Mouse (Mus musculus) neural tube, embryonic 14.5 days (tissue): ENCODE results near the gene Wdr25. TPM values are rescaled to one million over a fixed set of nuclear protein-coding genes. Genes with fewer than 3 reads are reported as not detected.

Source experiments
- ATAC-seq: fragments of 200-750 bp; cut with Nextera tagmentation; 2 replicates; pipeline ENCODE4 v1.8.0; 2017; ENCODE audit warnings: low read depth, mild to moderate bottlenecking, moderate TSS enrichment, moderate library complexity
- H3K27ac ChIP-seq: fragments of 300-500 bp; sonication (generic); 2 replicates; pipeline ENCODE4 v1.5.1; 2014; ENCODE audit warnings: low read depth, mild to moderate bottlenecking, control low read depth, low read length, moderate library complexity, mixed read lengths
- H3K27me3 ChIP-seq: fragments of 300-500 bp; sonication (generic); 2 replicates; pipeline ENCODE4 v1.6.1; 2014; ENCODE audit warnings: low read length; ENCODE audit not compliant: control insufficient read depth, insufficient read depth
- H3K36me3 ChIP-seq: fragments of 300-500 bp; sonication (generic); 2 replicates; pipeline ENCODE4 v1.6.1; 2014; ENCODE audit warnings: low read length, mixed read lengths; ENCODE audit not compliant: control insufficient read depth, insufficient read depth
- H3K4me1 ChIP-seq: fragments of 300-500 bp; sonication (generic); 2 replicates; pipeline ENCODE4 v1.6.1; 2014; ENCODE audit warnings: low read length; ENCODE audit not compliant: control insufficient read depth, insufficient read depth
- H3K4me2 ChIP-seq: fragments of 300-500 bp; sonication (generic); 2 replicates; pipeline ENCODE4 v1.6.1; 2014; ENCODE audit warnings: mild to moderate bottlenecking, low read depth, low read length, control low read depth
- H3K4me3 ChIP-seq: fragments of 300-500 bp; sonication (generic); 2 replicates; pipeline ENCODE4 v1.5.1; 2014; ENCODE audit warnings: low read depth, low read length, control low read depth, mixed read lengths
- H3K9ac ChIP-seq: fragments of 300-500 bp; sonication (generic); replicated peaks from 2 replicates; pipeline ENCODE4 v1.6.1; 2014; ENCODE audit warnings: low read depth, mild to moderate bottlenecking, control low read depth, low read length, mixed read lengths
- H3K9me3 ChIP-seq: fragments of 300-500 bp; sonication (generic); 2 replicates; pipeline ENCODE4 v1.6.1; 2016; ENCODE audit warnings: low read length; ENCODE audit not compliant: control insufficient read depth
- WGBS: fragments of 180-500 bp; shearing (Covaris S2); extraction: QIAGEN DNeasy Blood & Tissue Kit; methylation state at CpG from one replicate; pipeline ENCODE4 v1.1.7; 2014; 5-methylcytosine and 5-hydroxymethylcytosine counted together
- polyA plus RNA-seq: library from polyadenylated mRNA; unstranded; fragments of >200 nt; fragmentation: Nextera tagmentation; extraction: Ambion mirVana; gene quantifications from 2 replicates; pipeline ENCODE4 v1.2.1, GENCODE M21; 2014

The Wdr25 gene
- polyA plus RNA-seq, 1 experiment from 2014 or later: 4.5 TPM

DNA sequence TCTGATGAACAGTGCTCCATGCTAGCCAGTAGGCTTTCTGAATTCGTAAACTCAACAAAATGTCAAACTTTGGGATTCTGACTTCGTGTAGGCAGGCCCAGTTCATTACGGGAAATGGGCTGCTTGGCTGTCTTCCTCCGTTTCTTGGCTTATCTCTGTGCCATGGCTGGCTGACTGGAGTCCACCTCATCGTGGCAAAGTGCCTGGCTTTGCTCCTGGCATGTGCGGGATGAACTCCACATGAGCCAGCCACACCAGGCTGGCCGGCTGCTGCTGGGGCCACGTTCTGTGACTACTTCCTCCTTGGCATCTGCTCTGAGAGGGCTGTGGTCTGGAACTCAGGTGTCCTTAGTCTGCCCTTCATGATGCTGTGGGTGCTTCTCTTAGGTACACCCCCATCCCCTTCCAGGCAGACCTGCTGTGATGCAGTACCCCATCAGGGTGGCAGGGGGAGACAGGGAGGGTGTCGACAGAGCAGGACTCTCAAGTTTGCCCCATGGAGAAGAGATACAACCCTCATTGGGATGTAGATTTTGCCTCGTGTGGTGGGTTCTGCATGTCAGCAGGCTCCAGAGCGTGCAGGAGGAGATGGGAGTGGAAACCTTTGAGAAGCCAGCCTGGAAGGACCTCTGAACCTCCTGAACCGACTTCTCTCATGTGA is 102.7 kb downstream of the Wdr25 start:
- no peak overlapping the region for H3K27ac ChIP-seq
- no peak overlapping the region for H3K9ac ChIP-seq
- ATAC-seq: no peak
- H3K9me3 ChIP-seq: no peaks in the 10 kb centered on the region
- H3K4me2 ChIP-seq: no peak overlapping the region
- no peaks in the 10 kb centered on the region for H3K36me3 ChIP-seq
- 82% methylated on average over 12 of the region's 12 CpGs for WGBS
- H3K4me1 ChIP-seq: peaks cover 7% of the 10 kb centered on the region; the same call in 1 of the 2 replicates
- H3K4me3 ChIP-seq: no peak overlapping the region
- H3K27me3 ChIP-seq: no peaks in the 10 kb centered on the region

DNA sequence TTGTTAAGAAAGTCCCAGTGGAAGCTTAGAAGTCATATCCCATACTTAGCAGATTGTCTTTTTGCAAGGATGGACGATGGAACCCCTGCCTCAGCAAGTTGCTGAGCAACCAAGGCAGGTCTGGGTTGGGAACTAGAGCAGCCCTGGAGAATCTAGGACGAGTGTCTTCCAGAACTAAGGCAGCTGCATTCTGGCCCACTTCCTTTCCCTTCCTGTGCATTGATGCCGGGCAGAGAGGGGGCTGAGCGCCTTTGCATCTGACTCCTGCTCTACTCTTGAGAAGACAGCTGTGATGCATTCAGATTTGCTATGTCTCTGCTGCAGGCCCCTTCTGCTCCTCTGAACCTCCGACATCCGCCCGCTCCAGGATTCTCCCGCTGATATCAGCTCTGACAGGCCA is 103.8 kb downstream of the Wdr25 start:
- ATAC-seq: no peak
- Histone ChIP-seq H3K4me1 (peaks cover 7% of the 10 kb centered on the region; the same call in 1 of the 2 replicates), H3K27me3 (no peaks in the 10 kb centered on the region), H3K36me3 (no peaks in the 10 kb centered on the region), H3K9ac (no peak overlapping the region), H3K27ac (no peak overlapping the region), H3K4me2 (no peak overlapping the region), H3K4me3 (no peak overlapping the region), H3K9me3 (no peaks in the 10 kb centered on the region)
- WGBS: 68% methylated on average over 8 of the region's 8 CpGs

DNA sequence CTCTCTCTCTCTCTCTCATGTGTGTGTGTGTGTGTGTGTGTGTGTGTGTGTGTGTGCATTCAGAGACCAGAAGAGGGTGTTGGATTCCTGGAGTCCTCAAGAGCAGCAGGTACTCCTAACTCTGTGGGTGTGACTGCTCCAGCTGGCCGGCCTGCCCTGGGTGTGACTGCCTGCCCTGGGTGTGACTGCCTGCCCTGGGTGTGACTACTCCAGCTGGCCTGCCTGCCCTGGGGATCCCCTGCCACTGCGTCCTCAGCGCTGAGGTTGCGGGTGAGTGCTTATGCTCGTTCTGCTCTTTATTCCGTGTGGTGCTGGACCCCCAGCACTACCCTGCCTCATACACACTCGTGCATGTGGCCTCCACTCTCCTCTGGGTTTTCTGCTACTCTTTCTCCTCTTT is 109.5 kb downstream of the Wdr25 start:
- no peaks in the 10 kb centered on the region for H3K27me3 ChIP-seq
- 76% methylated on average over 7 of the region's 7 CpGs for WGBS
- no peaks in the 10 kb centered on the region for H3K9me3 ChIP-seq
- no peak for ATAC-seq
- no peaks in the 10 kb centered on the region for H3K36me3 ChIP-seq
- no peak overlapping the region for H3K4me3 ChIP-seq
- H3K27ac ChIP-seq: no peak overlapping the region
- no peak overlapping the region for H3K9ac ChIP-seq
- no peak overlapping the region for H3K4me2 ChIP-seq
- peaks cover 14% of the 10 kb centered on the region for H3K4me1 ChIP-seq

DNA sequence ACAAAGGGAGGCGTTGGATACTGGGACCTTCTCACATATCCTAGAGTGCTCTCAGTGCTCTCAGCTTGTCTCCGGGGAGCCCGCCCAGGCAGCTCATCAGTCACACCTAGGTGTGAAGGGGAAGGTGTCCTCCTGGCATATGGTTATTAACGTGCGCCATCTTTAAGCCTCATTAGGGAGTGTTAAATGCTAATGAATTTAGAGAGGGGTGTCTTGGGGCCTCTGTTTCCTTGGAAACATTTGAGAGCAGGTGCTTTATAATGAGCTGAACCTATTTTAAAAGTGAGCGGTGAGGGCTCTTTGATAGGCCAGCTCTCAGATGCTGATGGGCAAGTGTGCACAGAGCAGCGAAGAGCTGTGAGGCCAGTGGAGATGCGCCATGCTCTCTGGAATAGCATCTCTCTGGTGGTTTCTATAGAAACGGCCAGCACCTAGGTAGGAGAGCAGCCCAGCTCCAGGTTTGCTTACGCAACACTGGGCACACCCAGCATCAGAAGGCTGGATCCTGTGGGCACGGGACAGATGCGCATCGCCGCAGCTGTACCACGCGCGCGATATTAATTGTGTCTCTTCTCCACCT is 116.7 kb downstream of the Wdr25 start:
- no peaks in the 10 kb centered on the region for H3K36me3 ChIP-seq
- H3K4me3 ChIP-seq: no peak overlapping the region
- WGBS: 40% methylated on average over 18 of the region's 18 CpGs
- H3K9me3 ChIP-seq: no peaks in the 10 kb centered on the region
- no peak overlapping the region for H3K4me2 ChIP-seq
- H3K27me3 ChIP-seq: no peaks in the 10 kb centered on the region
- H3K9ac ChIP-seq: no peak overlapping the region
- peak; percentile 76 for ATAC-seq
- H3K27ac ChIP-seq: no peak overlapping the region
- peaks cover 14% of the 10 kb centered on the region for H3K4me1 ChIP-seq

DNA sequence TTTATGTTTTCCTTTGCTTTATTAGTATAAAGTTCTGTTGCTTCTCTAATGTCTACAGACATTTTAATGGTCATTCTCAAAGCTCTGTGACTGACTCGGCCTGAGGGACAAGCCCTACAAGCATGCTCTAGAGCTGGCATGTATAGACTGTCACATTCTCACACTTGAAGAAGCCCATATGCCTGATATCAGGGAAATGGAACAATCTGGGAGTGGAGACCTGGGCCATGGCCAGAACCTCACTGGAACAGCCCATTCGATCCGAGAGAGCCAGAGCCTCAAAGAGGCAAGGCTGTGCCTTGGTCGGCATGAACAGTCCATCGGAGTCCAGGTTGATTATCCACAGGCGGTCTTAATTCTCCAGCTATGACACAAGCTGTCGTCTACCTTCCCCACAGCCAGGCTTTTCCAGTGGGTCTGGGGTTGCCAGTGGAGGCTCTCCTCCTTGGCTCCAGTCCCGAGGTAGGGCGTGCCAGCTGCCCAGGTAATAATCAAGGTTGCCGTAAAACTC is 128.8 kb downstream of the Wdr25 start:
- no peaks in the 10 kb centered on the region for H3K4me1 ChIP-seq
- ATAC-seq: 0 out of 2 replicates have a peak, but pooled peaks have one; percentile 26
- no peak overlapping the region for H3K27ac ChIP-seq
- no peaks in the 10 kb centered on the region for H3K9me3 ChIP-seq
- H3K4me2 ChIP-seq: no peak overlapping the region
- no peak overlapping the region for H3K9ac ChIP-seq
- H3K36me3 ChIP-seq: no peaks in the 10 kb centered on the region
- WGBS: 53% methylated on average over 10 of the region's 10 CpGs
- no peak overlapping the region for H3K4me3 ChIP-seq
- no peaks in the 10 kb centered on the region for H3K27me3 ChIP-seq

DNA sequence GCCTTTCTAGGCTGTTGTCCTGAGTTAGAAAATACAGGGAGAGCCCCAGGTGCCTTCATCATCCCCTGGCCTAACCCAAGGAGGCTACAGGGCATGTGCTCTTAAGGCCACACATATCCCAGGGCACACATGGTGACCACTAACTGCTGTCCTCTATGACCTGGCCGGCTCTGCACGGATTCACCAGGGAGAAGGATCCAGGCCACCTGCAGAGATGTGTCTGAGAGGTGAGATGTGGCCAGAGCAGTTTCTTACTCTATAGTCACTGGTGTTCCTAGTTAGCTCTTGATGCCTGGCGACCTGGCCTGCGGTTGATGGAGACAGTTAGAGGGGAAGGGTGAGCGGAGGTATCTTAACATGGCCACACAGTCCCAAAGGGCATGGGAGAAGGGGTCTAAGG is 129.5 kb downstream of the Wdr25 start:
- Histone ChIP-seq H3K9ac (no peak overlapping the region), H3K36me3 (no peaks in the 10 kb centered on the region), H3K4me3 (no peak overlapping the region), H3K4me1 (no peaks in the 10 kb centered on the region), H3K27me3 (no peaks in the 10 kb centered on the region), H3K9me3 (no peaks in the 10 kb centered on the region), H3K4me2 (no peak overlapping the region), H3K27ac (no peak overlapping the region)
- 74% methylated on average over 5 of the region's 5 CpGs for WGBS
- ATAC-seq: no peak

DNA sequence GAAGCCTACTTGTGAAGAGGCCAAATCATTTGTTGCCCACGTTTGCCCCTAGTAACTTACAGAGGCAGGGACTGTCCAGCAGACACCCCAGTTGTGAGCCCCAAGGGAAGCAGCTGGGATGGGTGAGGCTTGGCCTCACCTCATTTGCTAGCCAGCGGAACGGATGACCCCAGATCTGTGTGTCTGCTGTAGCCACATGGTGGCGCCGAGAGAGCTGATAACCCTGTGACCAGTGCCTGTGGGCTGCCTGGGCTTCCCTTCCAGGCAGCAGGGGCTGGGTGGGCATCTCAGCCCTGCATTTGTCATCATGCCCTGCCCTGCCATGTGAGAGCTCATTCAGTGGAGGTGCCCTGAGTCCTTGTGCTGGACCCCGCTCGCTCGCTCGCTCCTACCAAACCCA is 130.3 kb downstream of the Wdr25 start:
- no peak overlapping the region for H3K27ac ChIP-seq
- ATAC-seq: no peak
- H3K4me1 ChIP-seq: no peaks in the 10 kb centered on the region
- no peak overlapping the region for H3K9ac ChIP-seq
- WGBS: 70% methylated on average over 9 of the region's 9 CpGs
- no peaks in the 10 kb centered on the region for H3K36me3 ChIP-seq
- H3K9me3 ChIP-seq: no peaks in the 10 kb centered on the region
- no peaks in the 10 kb centered on the region for H3K27me3 ChIP-seq
- H3K4me2 ChIP-seq: no peak overlapping the region
- no peak overlapping the region for H3K4me3 ChIP-seq

DNA sequence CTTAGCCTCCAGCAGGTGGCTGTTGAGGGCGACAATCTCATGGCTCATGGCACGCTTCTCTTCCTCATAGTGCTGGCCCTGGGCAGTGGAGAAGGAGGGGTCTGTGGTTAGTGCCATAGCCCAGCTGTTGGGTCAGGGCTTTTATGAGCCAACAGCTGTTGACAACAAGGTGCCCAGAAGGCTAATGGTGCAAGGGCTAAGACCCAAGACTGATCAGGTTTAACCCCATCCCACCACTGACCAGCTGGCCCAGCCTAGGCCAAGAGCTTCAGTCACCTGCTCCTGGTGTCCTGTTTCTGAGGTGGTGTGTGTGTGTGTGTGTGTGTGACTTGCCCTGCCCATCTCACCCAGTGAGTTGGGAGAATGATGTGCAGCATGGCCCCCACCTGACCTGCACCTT is 143.6 kb downstream of the Wdr25 start:
- H3K4me3 ChIP-seq: no peak overlapping the region
- no peak overlapping the region for H3K27ac ChIP-seq
- ATAC-seq: no peak
- 83% methylated on average over 2 of the region's 2 CpGs for WGBS
- peaks cover 9% of the 10 kb centered on the region; the same call in 1 of the 2 replicates for H3K4me1 ChIP-seq
- H3K27me3 ChIP-seq: peaks cover 4% of the 10 kb centered on the region; the same call in 1 of the 2 replicates
- H3K36me3 ChIP-seq: no peaks in the 10 kb centered on the region
- no peak overlapping the region for H3K4me2 ChIP-seq
- H3K9ac ChIP-seq: no peak overlapping the region
- H3K9me3 ChIP-seq: no peaks in the 10 kb centered on the region; the same call in 1 of the 2 replicates

DNA sequence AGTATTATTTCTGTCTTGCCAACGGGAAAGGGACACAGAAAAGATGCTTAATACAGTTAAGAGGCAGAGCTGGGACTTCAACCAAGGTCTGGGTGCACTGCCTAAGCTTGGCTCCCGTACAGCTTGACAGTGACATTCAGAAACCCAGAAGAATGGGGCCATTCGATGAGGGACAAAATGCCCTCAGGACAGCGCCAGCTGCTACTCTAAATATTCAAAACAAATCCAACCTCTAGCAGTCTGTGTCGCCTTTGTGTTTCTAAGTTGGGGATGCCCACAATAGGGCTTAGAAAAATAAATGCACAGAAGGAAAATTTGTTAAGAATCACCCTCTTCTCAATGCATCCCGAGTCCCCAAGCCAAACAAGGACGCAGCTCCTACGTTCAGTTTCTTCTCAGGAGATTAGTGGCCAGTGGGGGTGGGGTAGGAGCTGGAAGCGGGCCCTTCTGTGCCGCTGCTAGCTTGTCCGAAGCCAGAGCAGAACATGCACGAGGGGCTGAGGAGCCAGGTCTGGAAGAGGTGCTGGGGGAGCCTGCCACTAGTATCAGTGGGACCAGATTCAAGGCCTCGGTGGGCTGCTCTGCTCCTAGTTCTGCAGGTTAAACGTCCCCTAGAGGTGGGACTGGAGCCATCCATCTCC is 144.9 kb downstream of the Wdr25 start:
- WGBS: 36% methylated on average over 14 of the region's 14 CpGs
- Histone ChIP-seq H3K27ac (no peak overlapping the region; the same call in 1 of the 2 replicates), H3K27me3 (peaks cover 4% of the 10 kb centered on the region; the same call in 1 of the 2 replicates)

More for the DNA sequence above, 144.9 kb downstream of the Wdr25 start:
- Histone ChIP-seq H3K4me1 (peaks cover 5% of the 10 kb centered on the region; the same call in 1 of the 2 replicates), H3K9me3 (no peaks in the 10 kb centered on the region; the same call in 1 of the 2 replicates), H3K9ac (no peak overlapping the region), H3K4me3 (no peak overlapping the region), H3K4me2 (no peak overlapping the region), H3K36me3 (no peaks in the 10 kb centered on the region)
- ATAC-seq: no peak
